Mouse (Mus musculus) gastrocnemius, postnatal 4 days (tissue): ENCODE measurements around the gene Ppp1r10. TPM values are rescaled to one million over a fixed set of nuclear protein-coding genes. Genes with fewer than 3 reads are reported as not detected.
A peak's percentile ranks its signal among the peaks of the same experiment; 100 is the strongest.

Experiments
- DNase-seq, 2 experiments: peaks; one replicate each; pipeline ENCODE4 v3.0.0; 2021 to 2022; ENCODE audit warnings: low spot score in 2 of 2, mixed read lengths in 2 of 2
- long read RNA-seq, 2 experiments: library from polyadenylated mRNA; stranded (forward); transcript quantifications; one replicate each; pipeline ENCODE4 v2.0.0; 2021
- total RNA-seq, 2 experiments: library from RNA; stranded (reverse); gene quantifications; 2 replicates each; pipeline ENCODE4 v1.2.3; 2021

Gene Ppp1r10
- total RNA-seq = 10 to 100 TPM; 44.6 to 52.8 TPM
- long read RNA-seq, experiment 1, full-length matches to known transcripts = 3 of 24 reads
- long read RNA-seq, experiment 1, partial matches to known transcripts = 15 of 24 reads
- long read RNA-seq, experiment 1, other reads (novel, unspliced or antisense) = 6 of 24 reads
- long read RNA-seq, experiment 2, full-length matches to known transcripts = 2 of 26 reads
- long read RNA-seq, experiment 2, partial matches to known transcripts = 14 of 26 reads
- long read RNA-seq, experiment 2, other reads (novel, unspliced or antisense) = 10 of 26 reads

DNA sequence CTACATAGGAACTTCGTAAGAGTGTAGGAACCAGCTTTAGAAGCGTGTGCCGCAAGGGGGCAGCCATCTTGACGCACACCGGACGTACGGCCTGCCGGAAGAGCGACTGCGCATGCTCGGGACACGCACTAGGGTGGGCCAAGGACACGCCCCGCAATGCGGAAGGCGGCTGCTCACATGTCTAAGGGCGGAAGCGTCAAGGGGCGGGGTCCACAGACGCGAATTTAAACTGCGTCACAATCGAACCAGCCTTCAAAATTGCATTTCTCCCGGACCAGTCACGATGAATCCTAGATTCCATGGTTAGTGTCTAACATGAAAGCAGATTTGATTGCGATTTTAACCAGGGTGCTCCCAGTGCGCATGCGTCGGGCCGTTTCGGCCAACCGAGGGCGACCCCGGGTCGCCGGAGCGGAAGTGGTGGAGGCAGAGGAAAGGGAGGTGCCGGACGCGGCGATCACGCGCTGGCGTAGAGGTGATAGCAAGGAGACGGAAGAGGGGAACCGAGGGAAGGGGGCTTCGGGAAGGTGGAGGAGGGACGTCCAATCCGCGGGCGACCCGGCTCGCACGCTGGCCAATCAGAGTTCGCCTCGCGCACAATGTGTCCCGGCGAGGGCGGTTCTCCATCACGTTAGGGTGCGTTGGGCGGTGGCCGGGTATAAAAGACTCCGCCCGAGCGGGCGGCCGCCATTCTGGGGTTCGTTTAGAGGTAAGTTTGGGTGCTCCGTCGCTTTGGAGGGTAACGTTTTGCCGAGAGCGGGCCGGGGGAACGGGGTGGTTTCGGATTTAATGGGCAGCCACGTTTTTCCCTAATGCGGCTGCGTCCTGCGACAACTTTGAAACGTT, at the start of gene Ppp1r10, which contains the start of gene Mrps18b:
Gene Ppp1r10 (plus strand): TSS at position 138 of the 846 bp plus-strand sequence.
Gene Mrps18b (minus strand): TSS at position 93 of the 846 bp plus-strand sequence.
- peak; percentile 98 for DNase-seq

DNA sequence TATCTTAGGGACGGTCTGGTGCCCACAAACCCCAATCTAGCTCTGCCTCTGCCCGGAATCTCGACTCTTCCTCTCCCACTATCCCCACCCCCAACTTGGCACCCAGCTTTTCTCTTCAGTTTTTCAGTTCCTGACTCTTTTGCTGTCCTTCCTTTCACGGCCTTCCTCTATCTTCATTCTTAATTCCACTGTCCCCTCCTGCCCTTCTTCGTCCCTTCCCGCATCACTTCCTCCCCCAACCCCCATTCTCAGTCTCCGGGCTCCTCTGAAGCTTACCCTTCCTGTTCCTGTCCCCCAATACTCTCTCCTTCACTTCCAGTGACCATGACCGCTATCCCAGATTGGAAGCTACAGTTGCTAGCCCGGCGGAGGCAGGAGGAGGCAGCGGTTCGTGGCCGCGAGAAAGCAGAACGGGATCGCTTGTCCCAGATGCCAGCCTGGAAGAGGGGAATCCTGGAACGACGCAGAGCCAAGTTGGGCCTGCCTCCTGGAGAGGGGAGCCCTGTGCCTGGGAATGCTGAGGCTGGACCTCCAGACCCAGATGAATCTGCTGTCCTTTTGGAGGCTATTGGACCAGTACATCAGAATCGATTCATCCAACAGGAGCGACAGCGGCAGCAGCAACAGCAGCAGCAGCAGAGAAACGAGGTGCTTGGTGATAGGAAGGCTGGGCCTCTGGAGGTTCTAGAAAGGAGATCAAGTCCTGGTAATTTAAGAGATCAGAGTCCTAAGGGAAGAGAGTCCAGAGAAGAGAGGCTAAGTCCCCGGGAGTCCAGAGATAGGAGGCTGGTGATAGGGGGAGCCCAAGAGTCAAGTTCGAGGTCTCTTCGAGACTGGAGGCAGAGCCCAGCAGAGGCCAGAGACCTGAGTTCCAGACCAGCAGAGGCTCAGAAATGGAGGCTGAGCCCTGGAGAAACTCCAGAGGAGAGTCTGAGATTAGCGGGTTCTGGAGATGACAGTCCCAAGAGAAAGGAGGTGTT, 49.0 kb upstream of the Ppp1r10 start:
- peak in 1 of 2 experiments; percentile 40 for DNase-seq

DNA sequence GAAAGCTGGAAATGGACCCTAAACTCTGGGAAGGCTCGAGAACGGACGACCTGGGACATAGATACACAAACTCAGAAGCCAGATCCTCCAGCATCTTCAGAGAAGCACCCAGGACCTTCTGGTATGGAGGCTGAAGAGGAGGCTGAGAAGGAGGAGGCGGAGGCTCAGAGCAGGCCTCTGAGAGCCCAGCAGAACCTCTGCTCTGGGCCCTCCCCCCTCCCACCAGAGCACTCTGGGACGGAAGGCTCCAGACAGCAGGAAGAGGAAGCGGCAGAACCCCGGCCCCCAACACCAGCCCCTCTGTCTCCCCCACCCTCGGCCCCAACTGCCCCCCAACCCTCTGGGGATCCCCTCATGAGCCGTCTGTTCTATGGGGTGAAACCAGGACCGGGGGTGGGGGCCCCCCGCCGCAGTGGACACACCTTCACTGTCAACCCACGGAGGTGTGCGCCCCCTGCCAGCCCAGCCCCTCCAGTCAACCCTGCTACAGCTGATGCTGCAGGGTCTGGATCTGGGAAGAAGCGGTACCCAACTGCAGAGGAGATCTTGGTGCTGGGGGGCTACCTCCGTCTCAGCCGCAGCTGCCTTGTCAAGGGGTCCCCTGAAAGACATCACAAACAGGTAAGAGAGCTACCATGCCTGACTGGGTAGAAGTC, 47.9 kb upstream of the Ppp1r10 start:
- no peak for DNase-seq

DNA sequence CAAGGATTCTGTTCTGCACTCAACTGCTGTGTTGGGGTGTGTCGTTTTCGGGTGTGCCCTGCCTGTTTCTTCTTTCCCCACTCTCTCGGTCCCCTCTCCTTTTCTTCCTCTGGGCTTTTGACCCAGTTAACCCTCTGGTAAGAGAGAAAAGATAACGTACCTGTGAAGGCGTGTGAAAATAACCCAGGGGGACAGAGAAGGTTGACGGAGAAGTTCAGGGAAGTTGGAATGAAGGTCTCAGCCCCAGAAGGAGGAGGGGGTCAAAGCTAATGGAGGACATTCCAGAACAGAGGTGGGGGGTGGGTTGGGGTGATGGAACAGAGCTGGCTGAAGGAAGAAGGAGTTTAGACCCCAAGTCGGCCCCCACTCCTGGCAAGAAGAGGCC, 47.3 kb upstream of the Ppp1r10 start:
- DNase-seq = no peak

DNA sequence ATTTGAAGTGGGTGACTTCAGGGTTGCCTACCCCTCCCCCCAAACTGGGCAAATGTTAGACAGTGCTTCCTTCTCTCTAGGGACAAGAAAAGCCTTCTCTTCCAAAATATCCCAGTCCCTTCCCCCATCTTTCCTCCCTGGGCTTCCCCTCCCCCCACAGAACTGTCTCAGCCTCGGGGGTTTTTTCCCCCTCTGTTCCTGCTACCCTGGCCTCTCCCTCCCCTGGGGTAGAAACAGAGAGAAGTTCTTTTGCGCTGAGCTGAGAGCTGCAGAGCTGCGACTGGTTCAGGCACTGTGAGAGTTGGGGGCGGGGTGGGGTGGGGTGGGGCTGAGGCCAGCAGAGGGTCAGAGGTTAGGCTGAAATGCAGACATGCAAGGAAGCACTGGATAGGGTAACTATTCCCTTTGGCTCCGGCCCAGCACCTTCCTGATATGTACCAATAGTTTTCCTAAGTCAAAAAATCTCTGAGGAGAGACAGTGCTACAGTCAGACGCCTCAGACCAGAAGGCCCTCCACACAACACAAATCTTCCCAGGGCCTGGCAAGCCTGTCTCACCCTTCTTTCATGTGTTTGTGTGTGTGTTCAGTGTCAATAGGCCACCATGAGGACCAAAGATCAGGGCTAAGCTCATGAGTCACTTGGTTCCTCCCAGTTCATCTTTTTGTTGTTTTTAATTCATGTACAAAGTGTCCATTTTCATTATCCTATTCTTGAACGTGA, 46.7 kb upstream of the Ppp1r10 start:
- no peak for DNase-seq

DNA sequence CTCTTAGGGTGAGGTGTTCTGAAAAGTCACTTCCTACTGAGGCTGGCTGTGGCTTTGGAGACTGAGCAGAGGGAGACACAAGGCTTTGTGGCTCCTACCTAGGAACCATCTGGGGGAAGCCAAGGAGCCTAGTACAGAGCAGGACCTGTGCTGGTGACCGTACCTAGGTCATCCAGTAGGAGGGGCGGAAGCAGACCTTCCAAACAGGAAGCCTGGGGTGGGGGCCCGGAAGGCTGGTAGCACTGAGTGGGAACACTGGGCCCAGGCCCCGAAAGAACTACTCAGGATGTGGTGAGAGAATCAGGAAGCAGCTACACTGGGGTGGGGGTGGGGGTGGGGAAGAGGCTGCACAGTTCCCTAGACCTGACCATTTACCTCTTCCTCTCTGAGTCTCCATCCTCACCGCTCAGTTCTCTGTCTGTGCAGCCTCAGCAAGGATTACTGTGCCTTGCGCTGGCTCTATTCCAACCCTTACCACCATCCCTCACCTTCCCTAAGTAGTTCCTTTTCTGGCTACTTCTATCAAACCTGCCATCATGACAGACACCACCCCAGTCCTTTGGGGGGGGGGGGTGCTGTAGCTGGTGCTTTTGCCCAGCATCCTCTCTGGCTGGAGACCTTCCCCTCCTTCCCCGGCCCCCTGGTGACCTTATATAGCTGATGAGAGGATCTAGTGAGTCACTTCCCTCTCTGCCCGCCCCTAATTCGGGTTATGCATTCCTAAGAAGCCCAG, 45.9 kb upstream of the Ppp1r10 start:
- peak in 1 of 2 experiments; percentile 54 for DNase-seq

DNA sequence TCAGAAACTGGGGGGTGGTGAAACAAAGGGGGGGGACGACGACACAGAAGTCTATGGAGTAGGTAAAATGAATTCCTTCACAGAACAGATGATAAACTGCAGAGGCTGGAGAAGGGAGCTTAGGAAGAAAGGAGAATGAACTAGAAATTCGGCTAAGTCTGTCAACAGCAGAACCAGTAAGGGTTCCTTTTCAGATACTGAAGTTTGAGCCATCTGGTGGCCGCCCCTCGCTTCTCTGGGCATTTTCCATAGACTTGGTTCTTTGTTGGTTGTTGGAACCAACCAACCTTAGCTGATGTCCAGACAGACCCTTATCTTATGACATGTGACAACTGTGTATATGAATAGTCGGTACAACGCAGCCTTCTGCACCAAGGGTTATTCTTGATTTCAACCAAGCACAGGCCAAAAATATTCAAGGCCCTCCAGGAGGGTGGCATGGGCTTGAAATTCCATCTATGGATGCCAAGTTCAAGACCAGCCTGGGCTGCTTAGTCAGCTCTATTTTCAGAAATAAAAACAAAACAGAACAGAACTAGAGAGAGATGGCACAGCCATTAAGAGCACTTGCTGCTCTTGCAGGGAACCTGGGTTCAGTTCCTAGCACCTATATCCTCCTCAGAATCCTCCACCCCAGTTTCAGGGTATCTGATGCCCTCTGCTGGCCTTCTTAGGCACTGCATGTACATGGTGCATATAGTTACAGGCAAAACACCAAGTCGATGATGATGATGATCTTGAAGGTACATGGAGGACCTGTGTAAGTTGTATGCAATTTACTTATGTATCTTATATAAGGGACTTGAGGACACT, 45.1 kb upstream of the Ppp1r10 start:
- DNase-seq = no peak

DNA sequence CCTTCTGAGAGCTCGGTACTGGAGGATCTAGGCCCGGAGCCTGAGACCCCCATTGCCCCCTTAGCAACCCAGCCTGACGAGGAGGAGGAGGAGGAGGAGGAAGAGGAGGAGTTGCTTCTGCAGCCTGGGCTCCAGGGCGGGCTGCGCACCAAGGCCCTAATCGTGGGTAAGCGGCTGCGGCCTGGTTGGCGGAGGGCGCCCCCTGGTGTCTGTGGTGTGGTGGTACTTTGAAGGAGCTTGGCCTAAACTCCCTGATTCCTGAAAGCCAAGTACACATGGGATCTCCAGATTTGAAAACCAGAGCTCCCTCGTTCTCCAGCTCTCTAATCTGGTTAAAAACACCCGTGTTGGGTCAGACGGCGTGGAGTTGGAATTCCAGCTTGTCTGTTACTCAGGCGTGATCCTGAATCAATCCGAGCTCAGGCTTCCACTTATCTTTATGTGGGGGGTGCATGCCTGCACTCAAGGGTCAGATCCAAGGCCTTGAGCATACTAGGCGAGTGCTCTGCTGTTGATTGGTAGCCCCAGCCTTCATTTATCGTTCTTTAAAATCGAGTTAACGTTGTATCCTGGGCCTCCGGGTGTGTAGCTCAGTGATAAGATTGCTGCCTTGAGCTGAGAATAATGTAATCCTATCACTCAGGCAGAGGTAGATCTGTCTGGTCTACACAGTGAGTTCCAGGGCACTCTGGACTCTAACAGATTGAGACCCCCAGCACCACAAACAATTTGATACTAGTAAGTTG, 42.3 kb upstream of the Ppp1r10 start:
- peak; percentile 92 for DNase-seq

DNA sequence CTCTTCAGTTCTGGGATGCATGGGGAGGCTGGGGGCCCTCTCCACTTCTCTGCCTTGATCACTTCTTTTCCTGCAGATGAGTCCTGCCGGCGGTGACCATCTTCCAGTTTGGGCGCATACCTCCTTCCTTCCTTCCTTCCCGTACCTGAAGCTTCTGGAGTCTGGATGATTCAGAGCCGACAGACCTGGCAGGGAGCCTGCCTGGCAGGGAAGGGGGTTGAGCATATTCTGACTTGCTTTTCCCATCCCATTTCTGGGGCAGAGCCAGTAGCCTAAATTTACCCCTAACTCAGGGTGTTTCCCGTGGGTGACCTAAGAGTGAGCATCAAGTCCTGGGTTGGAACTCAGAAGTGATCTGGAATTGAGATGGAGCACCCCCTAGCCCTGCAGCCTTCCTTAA, 41.5 kb upstream of the Ppp1r10 start:
- DNase-seq = no peak

DNA sequence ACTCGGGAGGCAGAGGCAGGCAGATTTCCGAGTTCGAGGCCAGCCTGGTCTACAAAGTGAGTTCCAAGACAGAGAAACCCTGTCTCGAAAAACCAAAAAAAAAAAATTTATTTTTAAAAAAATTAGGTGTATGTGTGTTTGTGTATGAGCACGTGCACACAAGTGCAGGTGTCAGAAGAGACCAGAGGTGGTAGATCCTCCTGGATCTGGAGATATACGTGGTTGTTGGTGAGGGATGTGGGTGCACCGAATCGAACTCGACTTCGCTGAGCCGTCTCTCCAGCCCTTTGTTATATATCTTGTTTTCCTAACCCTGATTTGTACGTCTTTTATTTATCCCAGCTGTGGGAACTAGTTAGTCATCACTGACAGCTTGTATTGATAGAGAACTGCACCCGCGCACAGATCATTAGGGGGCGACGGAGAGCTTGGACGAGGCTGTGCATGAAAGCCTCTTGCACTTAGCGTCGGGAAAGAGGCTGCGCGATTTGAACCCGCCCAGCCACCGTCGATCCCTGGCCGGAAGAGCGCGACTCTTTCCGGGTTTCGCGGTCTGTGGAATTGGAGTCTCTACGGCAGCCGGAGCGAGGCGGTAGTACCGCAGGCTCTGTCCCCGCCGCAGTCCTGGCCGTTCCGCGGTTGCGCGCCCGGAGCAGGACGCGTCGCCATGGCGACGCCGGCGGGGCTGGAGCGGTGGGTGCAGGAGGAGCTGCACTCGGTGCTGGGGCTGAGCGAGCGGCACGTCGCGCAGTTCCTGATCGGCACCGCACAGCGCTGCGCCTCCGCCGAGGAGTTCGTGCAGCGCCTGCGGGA, 36.8 kb upstream of the Ppp1r10 start, which contains the start of gene Dhx16:
Gene Dhx16 (plus strand): TSS at position 575 of the 813 bp plus-strand sequence.
- DNase-seq = peak; percentile 85 to 96

DNA sequence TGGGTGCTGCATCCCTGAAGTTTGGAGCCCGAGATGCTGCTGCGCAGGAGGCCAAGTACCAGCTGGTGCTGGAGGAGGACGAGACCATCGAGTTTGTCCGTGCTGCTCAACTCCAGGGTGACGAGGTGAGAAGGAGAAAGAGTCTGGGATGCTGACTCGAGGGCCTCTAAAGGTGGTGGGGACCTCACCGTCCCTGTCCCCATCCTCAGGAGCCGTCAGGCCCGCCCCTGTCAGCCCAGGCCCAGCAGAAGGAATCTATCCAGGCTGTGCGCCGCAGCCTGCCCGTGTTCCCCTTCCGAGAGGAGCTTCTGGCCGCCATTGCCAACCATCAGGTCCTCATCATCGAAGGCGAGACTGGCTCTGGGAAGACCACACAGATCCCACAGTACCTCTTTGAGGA, 33.3 kb upstream of the Ppp1r10 start:
- no peak for DNase-seq

DNA sequence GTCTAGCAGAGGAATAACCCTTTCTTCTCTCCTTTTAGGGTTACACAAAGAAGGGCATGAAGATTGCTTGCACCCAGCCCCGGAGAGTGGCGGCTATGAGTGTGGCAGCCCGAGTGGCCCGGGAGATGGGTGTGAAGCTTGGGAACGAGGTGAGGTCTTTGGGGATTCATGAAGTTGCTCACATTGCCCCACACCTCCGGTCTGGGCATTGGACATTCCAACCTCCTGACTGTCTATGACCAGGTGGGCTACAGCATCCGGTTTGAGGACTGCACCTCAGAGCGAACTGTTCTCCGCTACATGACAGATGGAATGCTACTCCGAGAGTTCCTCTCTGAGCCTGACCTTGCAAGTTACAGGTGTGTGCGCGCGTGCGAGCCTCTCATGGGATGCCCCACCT, 32.5 kb upstream of the Ppp1r10 start:
- no peak for DNase-seq

DNA sequence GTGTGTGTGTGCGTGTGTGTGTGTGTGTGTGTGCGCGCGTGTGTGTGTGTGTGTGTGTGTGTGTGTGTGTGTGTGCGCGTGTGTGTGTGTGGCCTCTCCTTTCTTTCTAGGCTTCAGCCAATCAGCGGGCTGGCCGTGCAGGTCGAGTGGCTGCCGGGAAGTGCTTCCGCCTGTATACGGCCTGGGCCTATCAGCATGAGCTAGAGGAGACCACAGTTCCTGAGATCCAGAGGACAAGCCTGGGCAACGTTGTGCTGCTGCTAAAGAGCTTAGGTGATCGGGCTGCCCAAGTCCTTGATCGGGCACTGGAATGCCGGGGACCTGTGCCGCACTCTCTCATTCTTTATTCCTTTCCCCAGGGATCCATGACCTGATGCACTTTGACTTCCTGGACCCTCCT, 28.5 kb upstream of the Ppp1r10 start:
- DNase-seq = no peak

DNA sequence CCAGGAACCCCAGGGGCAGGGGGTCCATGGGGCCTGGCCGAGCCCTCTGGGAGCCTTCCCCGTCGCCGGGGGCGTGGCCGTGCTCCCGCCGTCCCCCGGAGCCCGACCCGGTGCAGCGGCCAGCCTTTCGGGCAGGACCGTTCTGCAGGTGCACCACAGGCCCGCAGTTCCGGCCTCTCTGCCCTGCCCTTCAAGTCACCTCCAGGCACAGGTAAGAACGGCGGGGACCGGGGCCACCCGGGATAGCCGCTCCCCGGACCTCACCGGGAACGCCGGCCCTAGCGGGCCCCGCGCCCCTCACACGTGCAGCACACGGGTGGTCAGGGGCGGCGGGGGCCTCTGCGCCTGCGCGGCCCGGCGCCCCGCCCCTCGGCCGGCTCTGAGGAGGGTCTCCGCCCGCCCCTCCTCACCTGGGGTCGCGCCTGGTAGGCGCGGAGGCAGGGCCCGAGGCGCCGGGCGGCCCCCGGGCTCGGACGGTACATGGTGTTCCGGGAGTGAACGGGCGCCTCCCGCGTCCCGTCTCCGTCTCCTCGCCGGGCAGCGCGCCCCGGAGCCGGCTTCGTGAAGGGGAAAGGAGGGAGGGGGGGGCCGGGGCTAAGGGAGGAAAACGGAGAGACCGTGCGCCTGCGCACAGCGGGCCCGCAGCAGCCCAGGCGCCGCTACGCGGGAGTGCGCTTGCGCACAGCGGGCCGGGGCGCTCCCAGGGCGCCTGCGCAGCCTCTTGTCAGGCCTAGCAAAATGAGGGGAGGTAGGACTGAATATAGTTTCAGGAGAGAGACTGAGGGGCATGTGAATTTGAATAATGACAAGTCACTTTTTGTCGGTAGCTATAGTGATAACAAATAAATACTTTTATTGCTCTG, 19.2 kb upstream of the Ppp1r10 start, which contains the start of gene 2310061I04Rik:
Gene 2310061I04Rik (minus strand): TSS at position 651 of the 863 bp plus-strand sequence.
- DNase-seq = peak; percentile 87 to 90
